Mouse (Mus musculus) fat pad, adult 2 months (tissue): ENCODE results near the gene Spg7.
"Not testable (repeated sequence)": the region's sequence is repeated elsewhere in the genome, so short reads cannot be mapped to it uniquely, and the experiment has no call there.

Experiments used
- DNase-seq: peaks from one replicate; pipeline ENCODE4 v3.0.0-alpha.2; 2011; ENCODE audit warnings: low read depth, low spot score; ENCODE audit errors: extremely low read depth

Gene Spg7

DNA sequence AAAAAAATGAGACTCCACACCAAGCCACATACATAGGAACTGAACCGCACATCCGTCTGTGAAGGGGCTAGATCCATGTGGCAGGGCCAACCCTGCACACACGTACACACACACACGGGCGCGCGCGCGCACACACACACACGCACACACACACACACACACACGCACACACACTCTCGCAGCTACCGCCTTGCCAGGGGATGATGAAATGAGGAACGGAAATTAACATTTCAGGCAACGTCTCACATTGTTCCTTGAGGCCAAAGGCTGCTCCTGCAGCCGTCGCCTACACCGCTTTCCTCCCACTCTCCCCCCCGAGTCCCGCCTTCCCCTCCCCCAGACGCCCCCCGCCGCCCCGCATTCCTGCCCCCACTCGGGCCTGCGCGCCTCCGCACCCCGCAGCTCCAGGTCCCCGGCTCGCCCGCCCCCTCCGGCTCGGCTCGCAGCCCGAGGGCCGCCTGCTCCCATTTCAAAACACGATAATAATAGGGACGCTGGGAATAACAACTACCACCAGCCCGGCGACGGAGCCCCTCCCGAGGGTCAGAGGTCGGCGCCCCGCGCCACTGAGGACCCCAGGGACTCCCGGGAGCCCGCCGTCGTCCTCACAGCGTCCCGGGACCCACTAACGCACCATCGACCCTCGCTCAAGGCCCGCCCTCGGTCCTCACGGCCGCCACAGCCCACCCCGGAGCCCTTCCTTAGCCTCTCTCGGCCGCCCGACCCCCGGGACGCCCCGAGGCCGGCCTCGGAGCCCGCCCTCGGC lies 21.6 kb upstream of the Spg7 start:
- DNase-seq = no peak

- DNase-seq = no peak
Observed at GRCm38 (mm10) chr8:123041774-123042105, 21.0 kb upstream of the Spg7 start.

GRCm38 (mm10) chr8:123042158-123042973 lies 20.4 kb upstream of the Spg7 start, which contains the start of gene Ankrd11:
Gene Ankrd11, minus strand, starts transcription at chr8:123042277.
- peak; percentile 92 for DNase-seq

- no peak for DNase-seq
Observed at GRCm38 (mm10) chr8:123042974-123043625, 19.6 kb upstream of the Spg7 start.

- DNase-seq = no peak
Observed at GRCm38 (mm10) chr8:123043941-123044340, 18.8 kb upstream of the Spg7 start.

DNA sequence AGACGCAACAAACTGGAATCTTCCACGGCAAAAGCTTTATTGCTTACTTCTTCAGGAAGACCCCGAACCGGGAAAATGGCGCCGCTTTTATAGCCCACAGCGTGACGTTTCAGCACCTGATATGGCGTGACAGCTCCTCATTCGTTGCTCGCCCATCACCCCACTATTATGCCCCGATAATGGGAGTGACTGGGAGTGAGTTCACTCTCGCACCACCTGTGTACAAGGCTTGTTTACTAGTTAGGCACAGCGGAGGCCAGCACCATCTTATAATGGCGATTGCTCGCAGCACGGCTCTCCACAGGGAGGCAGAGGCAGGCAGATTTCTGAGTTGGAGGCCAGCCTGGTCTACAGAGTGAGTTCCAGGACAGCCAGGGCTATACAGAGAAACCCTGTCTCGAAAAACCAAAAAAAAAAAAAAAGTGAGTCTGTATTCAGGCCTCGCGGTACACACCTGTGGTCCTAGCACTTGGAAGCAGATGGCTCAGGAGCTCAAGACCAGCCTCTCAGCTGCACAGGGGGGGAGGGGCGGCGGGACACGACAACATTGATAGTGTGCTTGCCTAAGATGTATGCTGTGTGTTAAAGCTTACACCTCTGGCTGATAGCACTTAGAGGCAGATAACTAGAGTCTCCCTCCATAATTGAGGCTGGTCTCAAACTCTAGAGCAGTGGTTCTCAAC lies 17.9 kb upstream of the Spg7 start:
- DNase-seq = not testable (repeated sequence)

DNA sequence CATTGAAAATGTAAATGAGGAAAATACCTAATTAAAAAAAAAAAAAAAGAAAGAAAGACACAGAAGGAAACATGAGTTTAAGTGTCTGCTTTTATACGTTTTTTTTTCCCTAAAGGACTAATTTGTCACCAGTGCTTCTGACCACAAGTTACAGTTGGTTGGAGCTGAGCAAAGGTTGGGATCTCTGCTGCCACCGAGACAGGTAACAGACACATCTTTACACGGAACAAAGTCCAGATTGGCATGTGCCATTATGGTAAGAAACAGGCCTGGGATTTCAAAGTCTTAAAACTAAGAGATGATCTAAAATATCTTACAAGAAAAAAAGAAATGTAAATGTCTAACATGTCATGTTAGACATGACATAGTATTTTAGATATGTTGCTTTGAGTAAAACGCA lies 16.0 kb upstream of the Spg7 start:
- DNase-seq = no peak

DNA sequence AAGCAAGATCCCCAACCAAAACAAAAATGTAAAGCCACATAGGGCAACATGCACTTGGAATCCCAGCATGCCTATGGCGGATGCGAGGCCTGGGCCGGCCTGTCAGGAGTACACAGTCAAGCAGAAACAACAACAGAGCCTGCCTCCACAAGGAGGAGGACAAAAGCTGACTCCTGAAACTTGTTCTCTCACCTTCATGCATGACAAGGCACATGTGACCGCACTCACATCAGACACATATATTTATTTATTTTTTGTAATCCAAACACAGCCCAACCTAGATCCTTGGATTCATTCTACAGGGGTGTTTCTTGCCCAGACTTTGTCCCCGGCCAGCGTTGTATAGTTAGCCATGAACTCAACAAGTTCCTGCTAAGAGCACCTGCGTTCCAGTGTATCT lies 14.9 kb upstream of the Spg7 start:
- DNase-seq = no peak

DNA sequence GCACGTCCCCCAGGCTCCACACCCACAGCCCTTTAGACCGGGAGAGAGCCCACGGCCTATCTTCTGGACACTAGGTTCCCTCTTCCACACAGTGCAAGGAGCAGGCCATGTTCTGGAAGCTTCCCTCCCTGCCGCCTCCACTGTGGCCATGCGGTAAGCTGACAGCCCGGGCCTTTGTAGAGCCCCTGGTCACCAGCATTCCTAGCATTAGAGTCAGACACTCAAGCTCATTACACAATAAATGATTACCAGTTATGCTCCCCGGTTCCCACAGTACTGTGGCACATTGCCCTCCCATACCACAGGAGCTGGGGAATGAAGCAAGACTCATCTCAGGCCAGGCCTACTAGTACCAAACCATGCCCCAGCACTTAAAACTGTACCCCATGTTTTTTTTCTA lies 14.3 kb upstream of the Spg7 start:
- peak; percentile 37 for DNase-seq

DNA sequence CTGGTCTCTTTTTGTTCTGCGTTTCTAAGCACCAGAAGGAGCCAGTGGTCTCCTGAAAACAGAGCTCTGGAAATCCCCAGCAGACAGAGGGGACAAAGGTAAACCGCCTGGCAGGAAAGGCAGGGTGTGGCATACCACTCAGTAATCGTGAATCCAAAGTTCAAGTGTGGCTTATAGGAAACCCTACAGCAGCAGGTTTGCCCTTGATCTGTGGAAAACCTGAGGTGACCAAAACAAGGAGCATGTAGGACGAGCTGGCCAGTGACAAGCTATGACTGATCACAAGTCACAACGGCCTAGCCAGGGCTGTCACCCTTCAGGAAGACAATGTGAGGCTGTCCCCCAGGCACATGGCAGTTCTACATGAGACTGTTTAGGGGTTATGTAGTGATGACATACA lies 11.3 kb upstream of the Spg7 start:
- DNase-seq = no peak

GRCm38 (mm10) chr8:123064072-123064471 lies 1.3 kb downstream of the Spg7 start:
- DNase-seq = no peak

DNA sequence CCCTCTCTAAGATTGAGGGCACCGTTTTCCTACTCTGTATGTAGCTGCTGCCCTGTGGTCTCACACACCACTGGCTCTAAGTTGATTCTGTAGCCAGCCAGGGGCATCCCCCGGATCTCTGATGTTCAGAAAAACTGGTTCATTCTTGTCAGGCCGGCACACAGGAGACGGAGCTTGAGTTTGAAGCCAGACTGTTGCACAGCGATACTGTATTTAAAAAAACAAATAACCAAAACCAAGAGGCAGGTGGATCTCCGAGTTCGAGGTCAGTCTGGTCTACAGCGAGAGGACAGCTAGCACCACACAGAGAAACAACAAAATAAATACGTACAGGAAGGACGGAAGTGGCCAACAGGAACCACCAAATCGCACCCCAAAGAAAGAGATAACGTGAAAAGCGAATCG lies 2.1 kb downstream of the Spg7 start:
- no peak for DNase-seq

GRCm38 (mm10) chr8:123065214-123066100 lies 2.7 kb downstream of the Spg7 start:
- peak; percentile 42 for DNase-seq

GRCm38 (mm10) chr8:123066101-123066683 lies 3.5 kb downstream of the Spg7 start:
- DNase-seq = no peak

- no peak for DNase-seq
Observed at GRCm38 (mm10) chr8:123071176-123071575, 8.4 kb downstream of the Spg7 start.

- DNase-seq = no peak
Observed at GRCm38 (mm10) chr8:123077213-123077612, 14.5 kb downstream of the Spg7 start.

DNA sequence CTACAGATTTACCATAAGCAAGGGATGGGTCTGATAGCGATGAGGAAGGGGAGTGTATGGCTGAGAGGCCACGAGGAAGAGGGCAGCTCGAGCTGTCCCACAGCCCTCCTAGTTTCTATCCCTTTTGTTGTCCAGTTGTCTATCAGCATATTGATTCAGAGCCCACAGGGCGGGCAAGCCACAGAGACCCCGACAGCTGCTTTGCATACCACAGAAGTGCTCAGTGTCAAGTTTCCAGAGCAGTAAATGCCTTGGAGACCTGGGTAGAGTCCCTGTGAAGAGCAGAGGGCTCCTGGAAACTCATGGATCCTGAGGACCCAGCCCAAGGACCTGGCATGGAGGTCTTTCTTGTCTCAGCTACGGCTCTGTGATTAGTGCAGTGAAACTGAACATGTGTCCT lies 20.3 kb downstream of the Spg7 start:
- DNase-seq = no peak

DNA sequence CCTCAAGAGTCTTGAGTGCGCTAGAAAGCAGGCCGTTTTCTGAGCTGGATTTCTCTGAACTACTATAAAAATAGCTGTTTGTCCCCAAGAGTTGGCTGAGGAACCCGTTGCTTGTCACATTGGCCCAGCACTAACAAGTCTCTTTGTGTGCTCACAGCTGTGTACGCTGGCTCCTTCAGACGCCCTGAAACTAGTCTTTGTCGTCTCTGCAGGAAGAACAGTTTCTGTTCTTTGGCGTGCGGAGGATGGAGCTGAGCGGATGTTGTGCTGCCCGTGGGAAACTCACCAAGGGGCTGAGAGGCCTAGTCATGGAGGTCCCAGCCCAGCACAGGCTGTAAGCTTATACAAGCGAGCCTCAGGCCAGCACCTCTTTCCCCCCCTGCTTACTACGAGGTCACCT lies 20.9 kb downstream of the Spg7 start:
- no peak for DNase-seq

DNA sequence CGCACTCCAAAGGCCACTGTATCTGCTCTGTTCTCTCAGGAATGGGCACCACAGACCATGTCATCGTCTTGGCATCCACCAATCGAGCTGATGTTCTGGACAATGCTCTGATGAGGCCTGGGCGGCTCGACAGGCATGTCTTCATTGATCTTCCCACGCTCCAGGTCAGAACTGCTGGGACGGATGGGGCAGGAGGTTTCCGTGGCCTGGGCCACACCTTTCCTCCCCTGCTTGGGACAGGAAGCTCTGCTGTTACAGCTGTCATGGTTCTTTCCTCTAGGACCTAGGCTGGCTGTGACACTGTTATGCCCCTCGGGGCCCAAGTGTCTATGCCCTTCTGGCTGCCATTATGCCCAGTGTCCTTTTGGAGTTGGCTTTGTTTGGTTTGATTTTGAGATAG lies 24.5 kb downstream of the Spg7 start:
- no peak for DNase-seq

GRCm38 (mm10) chr8:123097216-123097615 lies 34.5 kb downstream of the Spg7 start:
- DNase-seq = no peak
